Mouse (Mus musculus): Measurements from ENCODE around the gene Sel1l3. TPM values are rescaled to one million over a fixed set of nuclear protein-coding genes. Genes with fewer than 3 reads are reported as not detected.

The Sel1l3 gene
- polyA plus RNA-seq, 1 experiment from 2014 or later = 1.0 TPM

- Histone ChIP-seq H3K9me3 (no peaks in the 10 kb centered on the region), H3K27me3 (replicated peaks) (no peaks in the 10 kb centered on the region), H3K27ac (replicated peaks) (no peak overlapping the region), H3K36me3 (no peaks in the 10 kb centered on the region), H3K4me2 (no peak overlapping the region), H3K9ac (no peak overlapping the region), H3K4me1 (peaks cover 12% of the 10 kb centered on the region), H3K4me3 (no peak overlapping the region)
- 46% methylated on average over 2 of the region's 2 CpGs for WGBS
- no peak for ATAC-seq (ENCODE audit: extremely low read depth, insufficient number of reproducible peaks, low FRiP score, low TSS enrichment)
Measured at GRCm38 (mm10) chr5:53241109-53241508, 27.4 kb upstream of the Sel1l3 start.

GRCm38 (mm10) chr5:53239831-53240440, 26.2 kb upstream of the Sel1l3 start:
- Histone ChIP-seq H3K9me3 (no peaks in the 10 kb centered on the region), H3K4me1 (peaks cover 22% of the 10 kb centered on the region), H3K4me3 (no peak overlapping the region), H3K27ac (replicated peaks) (no peak overlapping the region), H3K27me3 (replicated peaks) (no peaks in the 10 kb centered on the region), H3K9ac (no peak overlapping the region), H3K4me2 (no peak overlapping the region), H3K36me3 (no peaks in the 10 kb centered on the region)
- WGBS = 42% methylated on average over 11 of the region's 11 CpGs
- ATAC-seq (ENCODE audit: extremely low read depth, insufficient number of reproducible peaks, low FRiP score, low TSS enrichment) = no peak

- Histone ChIP-seq H3K27ac (replicated peaks) (no peak overlapping the region), H3K9me3 (no peaks in the 10 kb centered on the region), H3K36me3 (no peaks in the 10 kb centered on the region), H3K27me3 (replicated peaks) (no peaks in the 10 kb centered on the region), H3K4me1 (peaks cover 22% of the 10 kb centered on the region), H3K4me3 (no peak overlapping the region), H3K9ac (no peak overlapping the region), H3K4me2 (no peak overlapping the region)
- 82% methylated on average over 7 of the region's 7 CpGs for WGBS
- no peak for ATAC-seq (ENCODE audit: extremely low read depth, insufficient number of reproducible peaks, low FRiP score, low TSS enrichment)
Measured at GRCm38 (mm10) chr5:53239189-53239588, 25.5 kb upstream of the Sel1l3 start.

GRCm38 (mm10) chr5:53238761-53239160, 25.0 kb upstream of the Sel1l3 start:
- Histone ChIP-seq H3K4me1 (peaks cover 22% of the 10 kb centered on the region), H3K27ac (replicated peaks) (no peak overlapping the region), H3K9me3 (no peaks in the 10 kb centered on the region), H3K36me3 (no peaks in the 10 kb centered on the region), H3K4me2 (no peak overlapping the region), H3K9ac (no peak overlapping the region), H3K4me3 (no peak overlapping the region), H3K27me3 (replicated peaks) (no peaks in the 10 kb centered on the region)
- WGBS = 80% methylated on average over 7 of the region's 7 CpGs
- ATAC-seq (ENCODE audit: extremely low read depth, insufficient number of reproducible peaks, low FRiP score, low TSS enrichment) = no peak

GRCm38 (mm10) chr5:53236749-53237148, 23.0 kb upstream of the Sel1l3 start:
- Histone ChIP-seq H3K36me3 (no peaks in the 10 kb centered on the region), H3K9me3 (no peaks in the 10 kb centered on the region), H3K9ac (no peak overlapping the region), H3K4me3 (no peak overlapping the region), H3K4me2 (no peak overlapping the region), H3K27me3 (replicated peaks) (no peaks in the 10 kb centered on the region), H3K27ac (replicated peaks) (no peak overlapping the region), H3K4me1 (peaks cover 22% of the 10 kb centered on the region)
- 75% methylated on average over 7 of the region's 8 CpGs for WGBS
- ATAC-seq (ENCODE audit: extremely low read depth, insufficient number of reproducible peaks, low FRiP score, low TSS enrichment) = no peak

GRCm38 (mm10) chr5:53236136-53236535, 22.4 kb upstream of the Sel1l3 start:
- H3K27ac ChIP-seq (replicated peaks) = peak overlapping the region; percentile 49; the same call in 1 of the 2 replicates

GRCm38 (mm10) chr5:53235551-53235950, 21.8 kb upstream of the Sel1l3 start:
- ATAC-seq (ENCODE audit: extremely low read depth, insufficient number of reproducible peaks, low FRiP score, low TSS enrichment) = no peak
- Histone ChIP-seq H3K9ac (no peak overlapping the region), H3K4me3 (no peak overlapping the region), H3K4me2 (no peak overlapping the region), H3K4me1 (peaks cover 21% of the 10 kb centered on the region), H3K9me3 (no peaks in the 10 kb centered on the region), H3K36me3 (no peaks in the 10 kb centered on the region), H3K27ac (replicated peaks) (peak overlapping the region; percentile 49; the same call in 1 of the 2 replicates), H3K27me3 (replicated peaks) (no peaks in the 10 kb centered on the region)
- WGBS = 8% methylated on average over 4 of the region's 4 CpGs

More at GRCm38 (mm10) chr5:53236136-53236535, 22.4 kb upstream of the Sel1l3 start:
- no peak for ATAC-seq (ENCODE audit: extremely low read depth, insufficient number of reproducible peaks, low FRiP score, low TSS enrichment)
- Histone ChIP-seq H3K4me3 (no peak overlapping the region), H3K9ac (no peak overlapping the region), H3K4me2 (0 out of 2 replicates have a peak overlapping the region, but pooled peaks have one; percentile 9), H3K9me3 (no peaks in the 10 kb centered on the region), H3K36me3 (no peaks in the 10 kb centered on the region), H3K4me1 (peaks cover 22% of the 10 kb centered on the region), H3K27me3 (replicated peaks) (no peaks in the 10 kb centered on the region)
- 10% methylated on average over 5 of the region's 5 CpGs for WGBS

GRCm38 (mm10) chr5:53230560-53230959, 16.8 kb upstream of the Sel1l3 start:
- H3K9me3 ChIP-seq = no peaks in the 10 kb centered on the region
- no peak overlapping the region for H3K27ac ChIP-seq (replicated peaks)
- no peak overlapping the region for H3K9ac ChIP-seq
- H3K4me2 ChIP-seq = no peak overlapping the region
- no peak for ATAC-seq (ENCODE audit: extremely low read depth, insufficient number of reproducible peaks, low FRiP score, low TSS enrichment)
- 62% methylated on average over 4 of the region's 4 CpGs for WGBS
- H3K4me3 ChIP-seq = no peak overlapping the region
- no peaks in the 10 kb centered on the region for H3K36me3 ChIP-seq
- peaks cover 12% of the 10 kb centered on the region for H3K4me1 ChIP-seq
- no peaks in the 10 kb centered on the region for H3K27me3 ChIP-seq (replicated peaks)

- H3K4me2 ChIP-seq = no peak overlapping the region
- ATAC-seq (ENCODE audit: extremely low read depth, insufficient number of reproducible peaks, low FRiP score, low TSS enrichment) = no peak
- no peak overlapping the region for H3K4me3 ChIP-seq
- no peak overlapping the region for H3K9ac ChIP-seq
- WGBS = 78% methylated on average over 13 of the region's 13 CpGs
- no peak overlapping the region for H3K27ac ChIP-seq (replicated peaks)
- no peaks in the 10 kb centered on the region for H3K9me3 ChIP-seq
- no peaks in the 10 kb centered on the region for H3K36me3 ChIP-seq
- no peaks in the 10 kb centered on the region for H3K27me3 ChIP-seq (replicated peaks)
- H3K4me1 ChIP-seq = peaks cover 19% of the 10 kb centered on the region
Measured at GRCm38 (mm10) chr5:53225434-53225833, 11.7 kb upstream of the Sel1l3 start.

GRCm38 (mm10) chr5:53214801-53215200, 1.1 kb upstream of the Sel1l3 start:
- H3K4me3 ChIP-seq = no peak overlapping the region
- H3K27ac ChIP-seq (replicated peaks) = no peak overlapping the region
- no peak overlapping the region for H3K9ac ChIP-seq
- H3K36me3 ChIP-seq = no peaks in the 10 kb centered on the region
- peaks cover 41% of the 10 kb centered on the region for H3K4me1 ChIP-seq
- ATAC-seq (ENCODE audit: extremely low read depth, insufficient number of reproducible peaks, low FRiP score, low TSS enrichment) = no peak
- no peaks in the 10 kb centered on the region for H3K9me3 ChIP-seq
- WGBS = 15% methylated on average over 1 of the region's 1 CpGs
- H3K4me2 ChIP-seq = 0 out of 2 replicates have a peak overlapping the region, but pooled peaks have one; percentile 99
- peaks cover 63% of the 10 kb centered on the region for H3K27me3 ChIP-seq (replicated peaks)

GRCm38 (mm10) chr5:53214362-53214761, 635 bp upstream of the Sel1l3 start:
- ATAC-seq (ENCODE audit: extremely low read depth, insufficient number of reproducible peaks, low FRiP score, low TSS enrichment) = no peak
- H3K27ac ChIP-seq (replicated peaks) = no peak overlapping the region
- H3K4me1 ChIP-seq = peaks cover 39% of the 10 kb centered on the region
- peaks cover 67% of the 10 kb centered on the region for H3K27me3 ChIP-seq (replicated peaks)
- WGBS = 17% methylated on average over 5 of the region's 5 CpGs
- H3K9me3 ChIP-seq = no peaks in the 10 kb centered on the region
- H3K36me3 ChIP-seq = no peaks in the 10 kb centered on the region
- peak overlapping the region; percentile 84; the same call in 1 of the 2 replicates for H3K9ac ChIP-seq
- H3K4me3 ChIP-seq = peak overlapping the region; percentile 72
- peak overlapping the region; percentile 99 for H3K4me2 ChIP-seq
